Mouse (Mus musculus): ENCODE results near the gene Wnt5a. TPM values are rescaled to one million over a fixed set of nuclear protein-coding genes. Genes with fewer than 3 reads are reported as not detected.

Gene Wnt5a
- polyA plus RNA-seq, 1 experiment from 2014 or later, result 29.3 TPM

GRCm38 (mm10) chr14:28517631-28518560 lies 13.3 kb downstream of the Wnt5a start:
- Histone ChIP-seq H3K4me2 (replicated peaks) (peak overlapping the region; percentile 22), H3K9ac (no peak overlapping the region), H3K27me3 (ENCODE audit: control insufficient read depth, insufficient read depth, low read length) (peaks cover 5% of the 10 kb centered on the region), H3K36me3 (replicated peaks; ENCODE audit: control insufficient read depth, insufficient read depth) (no peaks in the 10 kb centered on the region), H3K27ac (no peak overlapping the region), H3K4me3 (replicated peaks; ENCODE audit: low read length) (no peak overlapping the region), H3K4me1 (replicated peaks; ENCODE audit: control insufficient read depth, insufficient read depth, low read length) (peaks cover 4% of the 10 kb centered on the region; the same call in 1 of the 2 replicates), H3K9me3 (ENCODE audit: control insufficient read depth, low read length) (no peaks in the 10 kb centered on the region)
- DNase-seq (ENCODE audit: low spot score) (no peak), ATAC-seq (ENCODE audit: low FRiP score) (no peak)
- WGBS, result 65% methylated on average over 39 of the region's 39 CpGs

DNA sequence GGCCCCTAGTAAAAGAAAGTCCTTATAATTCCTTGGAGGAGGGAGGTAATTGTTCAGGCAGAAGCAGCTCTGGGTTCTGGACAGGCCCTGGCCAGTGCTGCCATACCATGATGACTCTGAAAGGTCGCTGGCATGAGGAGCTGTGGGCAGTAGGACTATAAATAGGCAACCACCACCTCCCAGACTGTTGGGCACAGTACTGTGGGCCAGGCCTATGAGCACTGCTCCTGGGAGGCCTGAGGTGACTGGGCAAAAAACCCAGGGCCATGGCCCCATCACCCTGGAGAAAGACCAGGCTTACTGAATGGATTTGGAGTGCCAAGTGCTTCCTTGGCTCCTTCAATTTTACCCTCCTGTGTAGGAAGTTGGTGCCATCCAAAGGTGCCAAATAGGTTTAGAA lies 16.6 kb downstream of the Wnt5a start:
- 78% methylated on average over 1 of the region's 1 CpGs for WGBS
- Histone ChIP-seq H3K27ac (no peak overlapping the region), H3K36me3 (replicated peaks; ENCODE audit: control insufficient read depth, insufficient read depth) (no peaks in the 10 kb centered on the region), H3K9me3 (ENCODE audit: control insufficient read depth, low read length) (no peaks in the 10 kb centered on the region), H3K27me3 (ENCODE audit: control insufficient read depth, insufficient read depth, low read length) (no peaks in the 10 kb centered on the region), H3K9ac (no peak overlapping the region), H3K4me2 (replicated peaks) (no peak overlapping the region), H3K4me1 (replicated peaks; ENCODE audit: control insufficient read depth, insufficient read depth, low read length) (peaks cover 4% of the 10 kb centered on the region; the same call in 1 of the 2 replicates), H3K4me3 (replicated peaks; ENCODE audit: low read length) (no peak overlapping the region)
- ATAC-seq (ENCODE audit: low FRiP score) (no peak), DNase-seq (ENCODE audit: low spot score) (no peak)

- Histone ChIP-seq H3K4me3 (replicated peaks; ENCODE audit: low read length) (no peak overlapping the region), H3K27me3 (ENCODE audit: control insufficient read depth, insufficient read depth, low read length) (no peaks in the 10 kb centered on the region), H3K36me3 (replicated peaks; ENCODE audit: control insufficient read depth, insufficient read depth) (no peaks in the 10 kb centered on the region), H3K27ac (no peak overlapping the region), H3K4me2 (replicated peaks) (no peak overlapping the region), H3K9ac (no peak overlapping the region), H3K4me1 (replicated peaks; ENCODE audit: control insufficient read depth, insufficient read depth, low read length) (peaks cover 4% of the 10 kb centered on the region; the same call in 1 of the 2 replicates), H3K9me3 (ENCODE audit: control insufficient read depth, low read length) (no peaks in the 10 kb centered on the region)
- DNase-seq (ENCODE audit: low spot score) (no peak), ATAC-seq (ENCODE audit: low FRiP score) (no peak)
- WGBS, result 82% methylated on average over 21 of the region's 21 CpGs
Measured at GRCm38 (mm10) chr14:28522611-28523010, 18.1 kb downstream of the Wnt5a start.

DNA sequence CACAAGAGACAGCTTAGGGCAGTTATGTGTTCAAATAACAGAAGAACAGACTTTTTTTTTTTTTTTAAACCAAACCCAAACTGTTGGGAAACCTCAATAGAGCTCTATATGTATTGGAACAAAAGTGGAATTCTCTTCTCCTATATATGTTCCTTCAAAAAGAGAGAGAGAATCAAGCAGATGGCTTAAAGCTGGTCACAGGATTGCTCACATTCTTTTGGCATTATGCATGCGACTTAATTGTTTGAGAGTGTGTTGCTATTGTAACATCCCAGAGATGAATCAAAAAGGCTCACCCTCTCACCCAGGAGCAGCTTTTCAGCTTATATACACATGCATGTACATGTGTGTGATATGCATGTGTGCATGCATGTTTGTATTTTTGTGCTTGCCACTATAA lies 21.0 kb downstream of the Wnt5a start:
- WGBS, result 56% methylated on average over 1 of the region's 1 CpGs

GRCm38 (mm10) chr14:28528151-28528685 lies 23.7 kb downstream of the Wnt5a start:
- Histone ChIP-seq H3K36me3 (replicated peaks; ENCODE audit: control insufficient read depth, insufficient read depth) (no peaks in the 10 kb centered on the region), H3K4me3 (replicated peaks; ENCODE audit: low read length) (no peak overlapping the region), H3K27me3 (ENCODE audit: control insufficient read depth, insufficient read depth, low read length) (no peaks in the 10 kb centered on the region), H3K9me3 (ENCODE audit: control insufficient read depth, low read length) (no peaks in the 10 kb centered on the region), H3K27ac (no peak overlapping the region), H3K9ac (no peak overlapping the region), H3K4me1 (replicated peaks; ENCODE audit: control insufficient read depth, insufficient read depth, low read length) (no peaks in the 10 kb centered on the region), H3K4me2 (replicated peaks) (no peak overlapping the region)
- no peak for ATAC-seq (ENCODE audit: low FRiP score)
- 68% methylated on average over 2 of the region's 2 CpGs for WGBS
- DNase-seq (ENCODE audit: low spot score), result no peak

More for the DNA sequence above, 21.0 kb downstream of the Wnt5a start:
- H3K36me3 ChIP-seq (replicated peaks; ENCODE audit: control insufficient read depth, insufficient read depth), result no peaks in the 10 kb centered on the region
- DNase-seq (ENCODE audit: low spot score) (no peak), ATAC-seq (ENCODE audit: low FRiP score) (no peak)
- no peak overlapping the region for H3K4me3 ChIP-seq (replicated peaks; ENCODE audit: low read length)
- H3K9me3 ChIP-seq (ENCODE audit: control insufficient read depth, low read length), result no peaks in the 10 kb centered on the region
- H3K27ac ChIP-seq, result no peak overlapping the region
- no peaks in the 10 kb centered on the region for H3K27me3 ChIP-seq (ENCODE audit: control insufficient read depth, insufficient read depth, low read length)
- H3K4me2 ChIP-seq (replicated peaks), result no peak overlapping the region
- H3K9ac ChIP-seq, result no peak overlapping the region
- H3K4me1 ChIP-seq (replicated peaks; ENCODE audit: control insufficient read depth, insufficient read depth, low read length), result no peaks in the 10 kb centered on the region

DNA sequence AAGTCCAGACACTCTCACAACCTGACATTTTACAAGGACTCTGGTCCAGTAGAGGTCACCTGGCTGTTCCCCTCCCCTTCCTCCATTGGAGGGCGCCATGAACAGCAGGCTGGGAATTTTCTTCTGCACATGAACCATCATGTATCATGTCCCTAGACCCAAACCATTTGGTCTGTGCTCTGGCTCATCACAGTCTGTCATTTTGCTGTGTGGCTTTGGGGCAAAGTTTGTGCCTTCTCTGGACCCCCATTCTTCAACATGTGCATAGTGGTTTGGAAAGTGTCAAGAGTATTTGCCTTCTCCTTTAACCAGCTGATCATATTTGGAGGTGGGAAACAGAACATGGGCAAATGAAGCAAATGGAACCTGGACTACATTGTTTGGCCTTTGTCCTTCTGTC lies 27.0 kb downstream of the Wnt5a start:
- Histone ChIP-seq H3K36me3 (replicated peaks; ENCODE audit: control insufficient read depth, insufficient read depth) (no peaks in the 10 kb centered on the region), H3K4me2 (replicated peaks) (no peak overlapping the region), H3K4me3 (replicated peaks; ENCODE audit: low read length) (no peak overlapping the region), H3K9me3 (ENCODE audit: control insufficient read depth, low read length) (no peaks in the 10 kb centered on the region), H3K27me3 (ENCODE audit: control insufficient read depth, insufficient read depth, low read length) (no peaks in the 10 kb centered on the region), H3K9ac (no peak overlapping the region), H3K27ac (no peak overlapping the region), H3K4me1 (replicated peaks; ENCODE audit: control insufficient read depth, insufficient read depth, low read length) (no peaks in the 10 kb centered on the region)
- WGBS, result 33% methylated on average over 1 of the region's 1 CpGs
- no peak for DNase-seq (ENCODE audit: low spot score)
- ATAC-seq (ENCODE audit: low FRiP score), result no peak

DNA sequence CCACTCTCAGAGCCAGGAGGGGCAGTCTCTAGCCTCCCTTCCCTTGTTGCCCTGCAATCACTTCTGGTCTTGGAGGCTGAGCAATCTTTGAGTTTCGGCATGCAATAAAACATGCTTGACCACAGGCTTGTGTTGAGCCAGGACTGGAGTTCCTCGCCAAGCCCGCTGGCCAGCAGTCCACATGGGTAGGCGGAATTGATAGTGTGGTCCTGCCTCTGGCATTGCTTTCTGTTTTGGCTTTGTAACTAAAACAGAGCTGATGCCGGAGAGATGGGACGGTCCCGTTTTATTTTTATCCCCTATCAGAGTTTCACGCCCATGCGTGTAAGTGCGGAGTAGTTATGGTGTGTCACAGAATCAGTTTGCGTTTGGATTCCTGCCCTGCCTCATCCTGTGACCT lies 28.4 kb downstream of the Wnt5a start:
- Histone ChIP-seq H3K9ac (no peak overlapping the region), H3K4me1 (replicated peaks; ENCODE audit: control insufficient read depth, insufficient read depth, low read length) (no peaks in the 10 kb centered on the region), H3K9me3 (ENCODE audit: control insufficient read depth, low read length) (no peaks in the 10 kb centered on the region), H3K4me3 (replicated peaks; ENCODE audit: low read length) (no peak overlapping the region), H3K27me3 (ENCODE audit: control insufficient read depth, insufficient read depth, low read length) (no peaks in the 10 kb centered on the region), H3K36me3 (replicated peaks; ENCODE audit: control insufficient read depth, insufficient read depth) (no peaks in the 10 kb centered on the region), H3K27ac (no peak overlapping the region), H3K4me2 (replicated peaks) (no peak overlapping the region)
- ATAC-seq (ENCODE audit: low FRiP score), result no peak
- 93% methylated on average over 11 of the region's 11 CpGs for WGBS
- no peak for DNase-seq (ENCODE audit: low spot score)

- ATAC-seq (ENCODE audit: low FRiP score), result no peak
- 77% methylated on average over 2 of the region's 2 CpGs for WGBS
Measured at GRCm38 (mm10) chr14:28533876-28534275, 29.3 kb downstream of the Wnt5a start.

GRCm38 (mm10) chr14:28535814-28536213 lies 31.3 kb downstream of the Wnt5a start:
- 80% methylated on average over 4 of the region's 4 CpGs for WGBS
- no peak overlapping the region for H3K4me2 ChIP-seq (replicated peaks)
- no peak; the same call in 1 of the 2 replicates for ATAC-seq (ENCODE audit: low FRiP score)

More at GRCm38 (mm10) chr14:28533876-28534275, 29.3 kb downstream of the Wnt5a start:
- H3K27ac ChIP-seq, result no peak overlapping the region
- no peaks in the 10 kb centered on the region for H3K27me3 ChIP-seq (ENCODE audit: control insufficient read depth, insufficient read depth, low read length)
- no peak for DNase-seq (ENCODE audit: low spot score)
- H3K4me1 ChIP-seq (replicated peaks; ENCODE audit: control insufficient read depth, insufficient read depth, low read length), result no peaks in the 10 kb centered on the region
- H3K9ac ChIP-seq, result no peak overlapping the region
- no peaks in the 10 kb centered on the region for H3K36me3 ChIP-seq (replicated peaks; ENCODE audit: control insufficient read depth, insufficient read depth)
- no peak overlapping the region for H3K4me3 ChIP-seq (replicated peaks; ENCODE audit: low read length)
- H3K9me3 ChIP-seq (ENCODE audit: control insufficient read depth, low read length), result no peaks in the 10 kb centered on the region
- H3K4me2 ChIP-seq (replicated peaks), result no peak overlapping the region

More at GRCm38 (mm10) chr14:28535814-28536213, 31.3 kb downstream of the Wnt5a start:
- H3K4me3 ChIP-seq (replicated peaks; ENCODE audit: low read length), result no peak overlapping the region
- no peak overlapping the region for H3K9ac ChIP-seq
- no peak overlapping the region for H3K27ac ChIP-seq
- no peaks in the 10 kb centered on the region for H3K4me1 ChIP-seq (replicated peaks; ENCODE audit: control insufficient read depth, insufficient read depth, low read length)
- H3K9me3 ChIP-seq (ENCODE audit: control insufficient read depth, low read length), result no peaks in the 10 kb centered on the region
- H3K36me3 ChIP-seq (replicated peaks; ENCODE audit: control insufficient read depth, insufficient read depth), result no peaks in the 10 kb centered on the region
- H3K27me3 ChIP-seq (ENCODE audit: control insufficient read depth, insufficient read depth, low read length), result no peaks in the 10 kb centered on the region
- DNase-seq (ENCODE audit: low spot score), result peak; percentile 49
